Comparison of ENCODE assay signal across 8 mouse cellular contexts in genomic region chr19:44407341-44408222, GRCm38 (mm10). TPM values are rescaled to one million over a fixed set of nuclear protein-coding genes. Genes with fewer than 3 reads are reported as not detected.
DNase-seq lines count a peak whose midpoint lies in the region; ATAC-seq and TF ChIP-seq lines count a peak whose summit lies in the region.

Scd1 (minus strand) TSS chr19:44407879.

- TF ChIP-seq EP300 in heart, adult 2 months (IDR thresholded peaks at IDR 0.05; ENCODE audit: insufficient read depth, low read depth, low read length), result no peak

- peak; percentile 92 for ATAC-seq in embryonic facial prominence, embryonic 14.5 days (ENCODE audit: low read depth)
- ATAC-seq in limb, embryonic 12.5 days (ENCODE audit: insufficient number of reproducible peaks, insufficient read depth, low FRiP score, low TSS enrichment, low read depth), result peak; percentile 93
- ATAC-seq in midbrain, embryonic 16.5 days, result peak; percentile 97

- H3K9me3 ChIP-seq in embryonic facial prominence, embryonic 14.5 days (ENCODE audit: control insufficient read depth, low read length), result no peaks in the 10 kb centered on the region
- no peaks in the 10 kb centered on the region for H3K9me3 ChIP-seq in limb, embryonic 12.5 days
- no peaks in the 10 kb centered on the region for H3K9me3 ChIP-seq in midbrain, embryonic 16.5 days (replicated peaks; ENCODE audit: control insufficient read depth, low read length, poor library complexity, severe bottlenecking)

- peak within 1 kb of the TSS; percentile 58 for H3K9ac ChIP-seq in embryonic facial prominence, embryonic 14.5 days (ENCODE audit: low read depth, low read length)
- H3K9ac ChIP-seq in heart, adult 2 months (ENCODE audit: low read depth, low read length), result peak within 1 kb of the TSS; percentile 8
- H3K9ac ChIP-seq in limb, embryonic 12.5 days (replicated peaks), result peak within 1 kb of the TSS; percentile 54
- peak within 1 kb of the TSS; percentile 72 for H3K9ac ChIP-seq in midbrain, embryonic 16.5 days (ENCODE audit: low read depth, low read length)

- peaks cover 11% of the 10 kb centered on the region; the same call in 1 of the 2 replicates for H3K4me1 ChIP-seq in embryonic facial prominence, embryonic 14.5 days (ENCODE audit: control insufficient read depth, insufficient read depth, low read length)
- no peaks in the 10 kb centered on the region for H3K4me1 ChIP-seq in heart, adult 2 months (ENCODE audit: control insufficient read depth, insufficient read depth, low read length)
- H3K4me1 ChIP-seq in limb, embryonic 12.5 days (replicated peaks), result peaks cover 19% of the 10 kb centered on the region
- peaks cover 22% of the 10 kb centered on the region for H3K4me1 ChIP-seq in midbrain, embryonic 16.5 days (ENCODE audit: control insufficient read depth, insufficient read depth, low read length)

- under 1% methylated on average over 31 of the region's 35 CpGs for WGBS in embryonic facial prominence, embryonic 14.5 days
- WGBS in heart, adult 2 months, result under 1% methylated on average over 32 of the region's 35 CpGs
- under 1% methylated on average over 34 of the region's 35 CpGs for WGBS in limb, embryonic 12.5 days
- WGBS in midbrain, embryonic 16.5 days, result under 1% methylated on average over 34 of the region's 35 CpGs

- H3K36me3 ChIP-seq in embryonic facial prominence, embryonic 14.5 days (ENCODE audit: control insufficient read depth, insufficient read depth, low read length), result peaks cover 6% of the 10 kb centered on the region
- H3K36me3 ChIP-seq in heart, adult 2 months (ENCODE audit: control insufficient read depth, insufficient read depth, low read length), result no peaks in the 10 kb centered on the region
- peaks cover 23% of the 10 kb centered on the region; the same call in 1 of the 2 replicates for H3K36me3 ChIP-seq in limb, embryonic 12.5 days
- H3K36me3 ChIP-seq in midbrain, embryonic 16.5 days (ENCODE audit: control insufficient read depth, insufficient read depth, low read length), result peaks cover 2% of the 10 kb centered on the region; the same call in 1 of the 2 replicates

- peak; percentile 30; the same call in 1 of the 2 replicates for TF ChIP-seq POLR2A in heart, adult 2 months (IDR thresholded peaks at IDR 0.05; ENCODE audit: insufficient read depth, low read depth, low read length)

- H3K27me3 ChIP-seq in embryonic facial prominence, embryonic 14.5 days (replicated peaks; ENCODE audit: control insufficient read depth, insufficient read depth, low read length), result no peaks in the 10 kb centered on the region
- H3K27me3 ChIP-seq in heart, adult 2 months (ENCODE audit: control insufficient read depth, insufficient read depth, low read length), result no peaks in the 10 kb centered on the region
- no peaks in the 10 kb centered on the region for H3K27me3 ChIP-seq in limb, embryonic 12.5 days
- no peaks in the 10 kb centered on the region; the same call in 1 of the 2 replicates for H3K27me3 ChIP-seq in midbrain, embryonic 16.5 days (ENCODE audit: control insufficient read depth, insufficient read depth, low read depth, low read length)

- H3K4me3 ChIP-seq in embryonic facial prominence, embryonic 14.5 days (ENCODE audit: low read depth, low read length), result peak within 1 kb of the TSS; percentile 52
- peak within 1 kb of the TSS; percentile 48 for H3K4me3 ChIP-seq in heart, adult 2 months
- peak within 1 kb of the TSS; percentile 53 for H3K4me3 ChIP-seq in limb, embryonic 12.5 days (replicated peaks)
- peak within 1 kb of the TSS; percentile 57 for H3K4me3 ChIP-seq in midbrain, embryonic 16.5 days (ENCODE audit: low read depth, low read length)

- peak; percentile 85 for DNase-seq in A20 (ENCODE audit: low read depth, low spot score)
- peak; percentile 73 to 78 for DNase-seq in adrenal gland, postnatal 36 days
- DNase-seq in embryonic facial prominence, embryonic 14.5 days (ENCODE audit: low spot score), result peak; percentile 93
- DNase-seq in heart, adult 2 months, result peak; percentile 74 to 76
- peak; percentile 59 to 60 for DNase-seq in kidney, adult 8-10 months
- DNase-seq in spleen, postnatal 36 days (ENCODE audit: low spot score in 2 of 2), result peak; percentile 81

- peak within 1 kb of the TSS; percentile 77 for H3K27ac ChIP-seq in embryonic facial prominence, embryonic 14.5 days (replicated peaks; ENCODE audit: low read depth, low read length)
- H3K27ac ChIP-seq in heart, adult 2 months, result peak within 1 kb of the TSS; percentile 78
- H3K27ac ChIP-seq in limb, embryonic 12.5 days, result peak within 1 kb of the TSS; percentile 89
- peak within 1 kb of the TSS; percentile 86 for H3K27ac ChIP-seq in midbrain, embryonic 16.5 days (ENCODE audit: low read length)

- TF ChIP-seq CTCF in heart, adult 2 months (IDR thresholded peaks at IDR 0.05), result no peak

- peak within 1 kb of the TSS; percentile 98 for H3K4me2 ChIP-seq in embryonic facial prominence, embryonic 14.5 days (ENCODE audit: low read depth, low read length)
- peak within 1 kb of the TSS; percentile 80 for H3K4me2 ChIP-seq in limb, embryonic 12.5 days
- H3K4me2 ChIP-seq in midbrain, embryonic 16.5 days (ENCODE audit: low read length), result peak within 1 kb of the TSS; percentile 96

- no peaks in the 10 kb centered on the region for H3K79me2 ChIP-seq in heart, adult 2 months (replicated peaks; ENCODE audit: control insufficient read depth, insufficient read depth, low read length)

- intact Hi-C loops in heart, adult 2 months (cut with DNase I), result loop anchor here (2.0 to 5.0 kb wide), 2 partner anchors 19 to 90 kb away; no protein-coding TSS in a partner anchor

RNA-seq across cellular contexts. Expression of gene Scd1, which starts in this region (rescaled TPM):
- 1,000 to 10,000 TPM; 2,304 to 4,221 TPM for total RNA-seq in adrenal gland, postnatal 36 days (2021)
- 7.6 and 8.0 TPM in 2 replicates for polyA plus RNA-seq in embryonic facial prominence, embryonic 14.5 days (2014; fragmentation: Nextera tagmentation; extraction: Ambion mirVana)
- 10 to 100 TPM; 25.9 to 31.7 TPM for total RNA-seq in heart, adult 2 months (2021)
- polyA plus RNA-seq in heart, adult 2 months (2012; rRNA removed), result 569 and 1,844 TPM in 2 replicates
- 10.6 and 12.9 TPM in 2 replicates for polyA plus RNA-seq in limb, embryonic 12.5 days (2016; fragmentation: Nextera tagmentation; extraction: Ambion mirVana)
- 7.1 and 8.9 TPM in 2 replicates for polyA plus RNA-seq in midbrain, embryonic 16.5 days (2015; fragmentation: Nextera tagmentation; extraction: Ambion mirVana)

Comparison
In these comparisons a context has a peak if more than half of its experiments do, and no peak if none do; other contexts are left out.
1. Peak in every context shown above with its lines: DNase-seq, ATAC-seq, H3K4me3 ChIP-seq and H3K27ac ChIP-seq.
2. RNA of gene Scd1 (total RNA-seq): 2,304 to 4,221 TPM in adrenal gland, postnatal 36 days; 25.9 to 31.7 TPM in heart, adult 2 months; every median in the first group is over 10 times any median in the second.
3. RNA of gene Scd1 (polyA plus RNA-seq): 569 to 1,844 TPM in heart, adult 2 months; 10.6 to 12.9 TPM in limb, embryonic 12.5 days, 7.1 to 8.9 TPM in midbrain, embryonic 16.5 days and 7.6 to 8.0 TPM in embryonic facial prominence, embryonic 14.5 days; every median in the first group is over 10 times any median in the second.
4. H3K9ac ChIP-seq: peak in every context shown above with its lines; median percentile 72 in midbrain, embryonic 16.5 days; 58 in embryonic facial prominence, embryonic 14.5 days; 54 in limb, embryonic 12.5 days; 8 in heart, adult 2 months.